Mouse (Mus musculus): ENCODE measurements around the gene Snapc4.

DNA sequence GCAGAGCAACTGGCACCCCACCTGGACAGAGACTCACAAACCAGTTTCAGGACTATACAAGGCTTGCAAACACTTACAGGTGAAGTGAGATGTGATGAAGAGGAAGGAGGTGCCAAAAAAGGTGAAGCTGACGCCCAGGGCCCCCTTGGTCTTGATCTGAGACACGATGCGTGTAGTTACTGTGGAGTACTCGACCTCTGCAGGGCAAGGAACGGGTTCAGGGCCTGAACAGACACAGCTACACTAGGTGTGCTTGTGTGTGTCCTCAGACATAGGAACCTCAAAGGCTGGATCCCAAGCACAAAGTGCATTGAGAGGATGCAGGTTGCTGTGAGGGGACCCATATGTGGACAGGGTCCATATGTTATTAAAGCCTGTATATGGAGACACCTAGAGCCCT is 19.8 kb upstream of the Snapc4 start:
- no peak for TF ChIP-seq CTCF (IDR thresholded peaks at IDR 0.05; ENCODE audit: insufficient read depth, low read depth, low read length)
- TF ChIP-seq POLR2A (IDR thresholded peaks at IDR 0.05; ENCODE audit: insufficient read depth, low read depth, low read length) = no peak

All from olfactory bulb, adult 2 months (tissue).